Mouse (Mus musculus): ENCODE measurements at regions not wholly inside any gene's neighbourhood (a gene's known extent, or its start where the extent isn't known, plus 50 kb on each side); places are given as distances from the start of the nearest gene placed in this dataset.

DNA sequence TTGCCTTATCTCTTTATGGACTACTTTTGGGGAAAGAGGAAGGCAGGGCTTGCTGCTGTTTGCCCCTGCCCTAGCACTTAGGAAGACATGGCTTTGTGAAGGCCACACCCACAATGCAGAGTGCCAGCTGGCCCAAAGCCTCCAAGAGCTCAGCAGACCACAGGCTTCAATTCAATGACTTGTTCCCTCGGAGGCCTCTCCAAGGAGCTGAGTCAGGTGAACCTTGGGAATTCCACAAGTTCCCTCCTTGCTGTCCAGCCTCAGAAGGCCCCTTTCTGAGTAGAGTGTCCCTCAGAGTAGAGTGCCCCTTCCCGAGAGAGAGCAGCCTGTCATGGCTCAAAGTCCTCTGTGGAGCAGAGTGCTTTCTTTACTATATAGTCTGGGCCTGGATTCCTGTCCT, 177.9 kb downstream of the Gadd45g start:
- TF ChIP-seq POLR2A (IDR thresholded peaks at IDR 0.05; ENCODE audit: borderline replicate concordance, low read depth, low read length) (no peak), CTCF (IDR thresholded peaks at IDR 0.05; ENCODE audit: low read depth, low read length) (no peak)
